Mouse (Mus musculus) heart, postnatal 0 days (tissue): Measurements from ENCODE around the gene Celf2.

Experiments used
- CTCF ChIP-seq: IDR thresholded peaks from 2 replicates; pipeline ENCODE4 v1.5.1; 2016; ENCODE audit warnings: antibody characterized with exemption, control low read depth, low read depth
- EP300 ChIP-seq: IDR thresholded peaks from 2 replicates; pipeline ENCODE4 v1.6.1; 2016; ENCODE audit warnings: antibody characterized with exemption, low read depth

- TF ChIP-seq CTCF (no peak), EP300 (no peak)
Measured at GRCm38 (mm10) chr2:6850102-6850644, 659.2 kb downstream of the Celf2 start.
